Mouse (Mus musculus): Measurements from ENCODE around the gene Rag1.

The Rag1 gene

GRCm38 (mm10) chr2:101638979-101639839, 10.1 kb downstream of the Rag1 start:
- DNase-seq = no peak

GRCm38 (mm10) chr2:101628297-101629236, 20.7 kb downstream of the Rag1 start:
- DNase-seq = peak; percentile 86 to 90

- no peak for DNase-seq
These were observed 22.1 kb downstream of the Rag1 start for GRCm38 (mm10) chr2:101627227-101627626.

GRCm38 (mm10) chr2:101624526-101624925, 24.8 kb downstream of the Rag1 start, which contains the start of gene Rag2:
TSS of gene Rag2 (plus strand) at chr2:101624718.
- no peak for DNase-seq

- DNase-seq = no peak
These were observed 25.3 kb downstream of the Rag1 start for GRCm38 (mm10) chr2:101624011-101624410.

GRCm38 (mm10) chr2:101623042-101623441, 26.3 kb downstream of the Rag1 start:
- no peak for DNase-seq

GRCm38 (mm10) chr2:101621611-101622010, 27.7 kb downstream of the Rag1 start:
- no peak for DNase-seq

GRCm38 (mm10) chr2:101620899-101621298, 28.4 kb downstream of the Rag1 start:
- no peak for DNase-seq

- no peak for DNase-seq
These were observed 30.9 kb downstream of the Rag1 start for GRCm38 (mm10) chr2:101618373-101618772.

- no peak for DNase-seq
These were observed 33.6 kb downstream of the Rag1 start for GRCm38 (mm10) chr2:101615464-101616305.

- no peak for DNase-seq
These were observed 38.4 kb downstream of the Rag1 start for GRCm38 (mm10) chr2:101610861-101611260.

GRCm38 (mm10) chr2:101608232-101608894, 40.9 kb downstream of the Rag1 start:
- DNase-seq = peak; percentile 28 to 48

GRCm38 (mm10) chr2:101603099-101603498, 46.2 kb downstream of the Rag1 start:
- no peak for DNase-seq

- peak; percentile 76 to 81 for DNase-seq
These were observed 48.6 kb downstream of the Rag1 start for GRCm38 (mm10) chr2:101600703-101601102.

- peak; percentile 64 to 81 for DNase-seq
These were observed 50.8 kb downstream of the Rag1 start for GRCm38 (mm10) chr2:101598190-101599181.

GRCm38 (mm10) chr2:101597186-101597585, 52.1 kb downstream of the Rag1 start:
- peak; percentile 54 to 57 for DNase-seq

GRCm38 (mm10) chr2:101594681-101595080, 54.6 kb downstream of the Rag1 start:
- DNase-seq = no peak

GRCm38 (mm10) chr2:101592886-101593285, 56.4 kb downstream of the Rag1 start:
- DNase-seq = peak in 1 of 2 experiments; percentile 9

GRCm38 (mm10) chr2:101592023-101592841, 57.1 kb downstream of the Rag1 start:
- peak; percentile 55 to 57 for DNase-seq

- peak; percentile 54 to 62 for DNase-seq
These were observed 57.9 kb downstream of the Rag1 start for GRCm38 (mm10) chr2:101591356-101591755.
